Mouse (Mus musculus) liver, postnatal 0 days (tissue): ENCODE data around the gene Nrm. TPM values are rescaled to one million over a fixed set of nuclear protein-coding genes. Genes with fewer than 3 reads are reported as not detected.
A peak's percentile ranks its signal among the peaks of the same experiment; 100 is the strongest.

Experiments
- ATAC-seq: fragments of 200-750 bp; cut with Nextera tagmentation; 2 replicates; pipeline ENCODE4 v1.8.0; 2017; ENCODE audit warnings: mild to moderate bottlenecking, moderate library complexity
- DNase-seq: peaks from one replicate; pipeline ENCODE4 v3.0.0-alpha.2; 2016
- H3K27ac ChIP-seq: fragments of 300-500 bp; sonication (generic); 2 replicates; pipeline ENCODE4 v1.5.1; 2014; ENCODE audit warnings: antibody characterized with exemption, moderate library complexity, mild to moderate bottlenecking, low read depth
- H3K27me3 ChIP-seq: fragments of 300-500 bp; sonication (generic); 2 replicates; pipeline ENCODE4 v1.6.1; 2014; ENCODE audit warnings: low read length, control low read depth, mixed read lengths; ENCODE audit not compliant: insufficient read depth
- H3K36me3 ChIP-seq: fragments of 300-500 bp; sonication (generic); replicated peaks from 2 replicates; pipeline ENCODE4 v1.6.1; 2014; ENCODE audit warnings: mild to moderate bottlenecking, control low read depth, low read length, moderate library complexity, mixed read lengths; ENCODE audit not compliant: insufficient read depth
- H3K4me1 ChIP-seq: fragments of 300-500 bp; sonication (generic); 2 replicates; pipeline ENCODE4 v1.6.1; 2014; ENCODE audit warnings: antibody characterized with exemption, mild to moderate bottlenecking, control low read depth; ENCODE audit not compliant: insufficient read depth
- H3K4me2 ChIP-seq: fragments of 300-500 bp; sonication (generic); 2 replicates; pipeline ENCODE4 v1.6.1; 2014; ENCODE audit warnings: low read depth, mild to moderate bottlenecking, low read length, moderate library complexity, mixed read lengths
- H3K4me3 ChIP-seq: fragments of 300-500 bp; sonication (generic); 2 replicates; pipeline ENCODE4 v1.5.1; 2014; ENCODE audit warnings: low read depth, low read length
- H3K9ac ChIP-seq: fragments of 300-500 bp; sonication (generic); replicated peaks from 2 replicates; pipeline ENCODE4 v1.6.1; 2014; ENCODE audit warnings: mild to moderate bottlenecking, moderate library complexity
- H3K9me3 ChIP-seq: fragments of 300-500 bp; sonication (generic); 2 replicates; pipeline ENCODE4 v1.6.1; 2016; ENCODE audit warnings: mild to moderate bottlenecking, control low read depth, low read length, mixed read lengths
- CTCF ChIP-seq: sonication (generic); IDR thresholded peaks from 2 replicates; pipeline ENCODE4 v1.5.1; 2016; ENCODE audit warnings: antibody characterized with exemption, low read depth
- EP300 ChIP-seq: IDR thresholded peaks from 2 replicates; pipeline ENCODE4 v1.6.1; 2016; ENCODE audit warnings: antibody characterized with exemption, low read depth, mild to moderate bottlenecking
- WGBS: fragments of 180-500 bp; shearing (Covaris S2); extraction: QIAGEN DNeasy Blood & Tissue Kit; methylation state at CpG from one replicate; pipeline ENCODE4 v1.1.7; 2014; ENCODE audit not compliant: insufficient replicate concordance; 5-methylcytosine and 5-hydroxymethylcytosine counted together
- polyA plus RNA-seq: library from polyadenylated mRNA; unstranded; fragments of >200 nt; fragmentation: Nextera tagmentation; extraction: Ambion mirVana; gene quantifications from 2 replicates; pipeline ENCODE4 v1.2.1, GENCODE M21; 2015

The Nrm gene
- polyA plus RNA-seq, 1 experiment from 2014 or later: 15.8 TPM

- ATAC-seq: no peak
- 26% methylated on average over 5 of the region's 5 CpGs for WGBS
- Histone ChIP-seq H3K9ac (no peak overlapping the region), H3K4me1 (peaks cover 43% of the 10 kb centered on the region), H3K4me3 (no peak overlapping the region), H3K27me3 (no peaks in the 10 kb centered on the region), H3K9me3 (no peaks in the 10 kb centered on the region), H3K4me2 (no peak overlapping the region), H3K36me3 (peaks cover 57% of the 10 kb centered on the region), H3K27ac (peak overlapping the region; percentile 34; the same call in 1 of the 2 replicates)
- TF ChIP-seq CTCF: no peak
- TF ChIP-seq EP300: no peak
- no peak for DNase-seq
Observed at GRCm38 (mm10) chr17:35833239-35833751, 27.8 kb upstream of the Nrm start.

GRCm38 (mm10) chr17:35833894-35834293 is 27.2 kb upstream of the Nrm start:
- TF ChIP-seq EP300: no peak
- no peaks in the 10 kb centered on the region for H3K9me3 ChIP-seq
- DNase-seq (no peak), ATAC-seq (no peak)
- 61% methylated on average over 5 of the region's 5 CpGs for WGBS
- 0 out of 2 replicates have a peak overlapping the region, but pooled peaks have one; percentile 29 for H3K27ac ChIP-seq
- H3K36me3 ChIP-seq: peaks cover 54% of the 10 kb centered on the region
- no peak overlapping the region for H3K4me2 ChIP-seq
- H3K4me3 ChIP-seq: no peak overlapping the region
- H3K4me1 ChIP-seq: peaks cover 48% of the 10 kb centered on the region
- no peak overlapping the region for H3K9ac ChIP-seq
- no peaks in the 10 kb centered on the region for H3K27me3 ChIP-seq

- 76% methylated on average over 26 of the region's 26 CpGs for WGBS
- Histone ChIP-seq H3K27me3 (no peaks in the 10 kb centered on the region), H3K36me3 (peaks cover 49% of the 10 kb centered on the region), H3K9me3 (no peaks in the 10 kb centered on the region), H3K4me1 (peaks cover 52% of the 10 kb centered on the region), H3K4me3 (peak overlapping the region; percentile 11; the same call in 1 of the 2 replicates), H3K9ac (0 out of 2 replicates have a peak overlapping the region, but pooled peaks have one; percentile 9), H3K27ac (no peak overlapping the region), H3K4me2 (peak overlapping the region; percentile 93; the same call in 1 of the 2 replicates)
- 0 out of 2 replicates have a peak, but pooled peaks have one; percentile 33 for TF ChIP-seq CTCF
- TF ChIP-seq EP300: no peak
- ATAC-seq (no peak), DNase-seq (no peak)
Observed at GRCm38 (mm10) chr17:35834696-35835422, 26.3 kb upstream of the Nrm start.

GRCm38 (mm10) chr17:35835424-35836140 is 25.5 kb upstream of the Nrm start:
- H3K4me3 ChIP-seq: peak overlapping the region; percentile 82
- DNase-seq (no peak), ATAC-seq (no peak)
- TF ChIP-seq EP300: no peak
- TF ChIP-seq CTCF: no peak
- no peak overlapping the region for H3K27ac ChIP-seq
- peaks cover 44% of the 10 kb centered on the region for H3K36me3 ChIP-seq
- 0 out of 2 replicates have a peak overlapping the region, but pooled peaks have one; percentile 89 for H3K9ac ChIP-seq
- 74% methylated on average over 26 of the region's 26 CpGs for WGBS
- peak overlapping the region; percentile 93 for H3K4me2 ChIP-seq
- no peaks in the 10 kb centered on the region for H3K9me3 ChIP-seq
- H3K4me1 ChIP-seq: peaks cover 53% of the 10 kb centered on the region
- no peaks in the 10 kb centered on the region for H3K27me3 ChIP-seq

- H3K4me1 ChIP-seq: peaks cover 53% of the 10 kb centered on the region
- WGBS: 7% methylated on average over 24 of the region's 24 CpGs
- peak overlapping the region; percentile 82 for H3K4me3 ChIP-seq
- peak overlapping the region; percentile 93 for H3K4me2 ChIP-seq
- DNase-seq (peak; percentile 87), ATAC-seq (no peak)
- peak overlapping the region; percentile 91 for H3K27ac ChIP-seq
- peaks cover 38% of the 10 kb centered on the region for H3K36me3 ChIP-seq
- no peaks in the 10 kb centered on the region for H3K9me3 ChIP-seq
- TF ChIP-seq EP300 (no peak), CTCF (peak; percentile 93)
- H3K9ac ChIP-seq: peak overlapping the region; percentile 89
- H3K27me3 ChIP-seq: no peaks in the 10 kb centered on the region
Observed at GRCm38 (mm10) chr17:35836178-35836965, 24.7 kb upstream of the Nrm start.
